Mouse (Mus musculus): ENCODE measurements around the gene Pacsin2.
"Not testable (repeated sequence)": the region's sequence is repeated elsewhere in the genome, so short reads cannot be mapped to it uniquely, and the experiment has no call there.

Gene Pacsin2

GRCm38 (mm10) chr15:83479818-83480217 lies 15.4 kb upstream of the Pacsin2 start:
- no peak for DNase-seq (ENCODE audit: low read depth, low spot score)

GRCm38 (mm10) chr15:83478096-83478495 lies 13.7 kb upstream of the Pacsin2 start:
- DNase-seq (ENCODE audit: low read depth, low spot score): no peak

GRCm38 (mm10) chr15:83476593-83477273 lies 12.3 kb upstream of the Pacsin2 start:
- no peak for DNase-seq (ENCODE audit: low read depth, low spot score)

GRCm38 (mm10) chr15:83474466-83474836 lies 10.0 kb upstream of the Pacsin2 start:
- DNase-seq (ENCODE audit: low read depth, low spot score): peak; percentile 76

- peak; percentile 95 for DNase-seq (ENCODE audit: low read depth, low spot score)
Measured at GRCm38 (mm10) chr15:83473832-83474465, 9.5 kb upstream of the Pacsin2 start.

- DNase-seq (ENCODE audit: low read depth, low spot score): no peak
Measured at GRCm38 (mm10) chr15:83473251-83473650, 8.8 kb upstream of the Pacsin2 start.

GRCm38 (mm10) chr15:83471476-83471875 lies 7.1 kb upstream of the Pacsin2 start:
- DNase-seq (ENCODE audit: low read depth, low spot score): no peak

- no peak for DNase-seq (ENCODE audit: low read depth, low spot score)
Measured at GRCm38 (mm10) chr15:83470443-83470842, 6.0 kb upstream of the Pacsin2 start.

- DNase-seq (ENCODE audit: low read depth, low spot score): no peak
Measured at GRCm38 (mm10) chr15:83469279-83469821, 4.9 kb upstream of the Pacsin2 start.

- peak; percentile 87 for DNase-seq (ENCODE audit: low read depth, low spot score)
Measured at GRCm38 (mm10) chr15:83467232-83467966, 3.0 kb upstream of the Pacsin2 start.

- DNase-seq (ENCODE audit: low read depth, low spot score): no peak
Measured at GRCm38 (mm10) chr15:83466331-83466730, 1.9 kb upstream of the Pacsin2 start.

GRCm38 (mm10) chr15:83464905-83465650 lies 672 bp upstream of the Pacsin2 start:
- DNase-seq (ENCODE audit: low read depth, low spot score): no peak

- DNase-seq (ENCODE audit: low read depth, low spot score): peak; percentile 43
Measured at GRCm38 (mm10) chr15:83463369-83464082, 880 bp downstream of the Pacsin2 start.

GRCm38 (mm10) chr15:83462349-83462748 lies 2.1 kb downstream of the Pacsin2 start:
- not testable (repeated sequence) for DNase-seq (ENCODE audit: low read depth, low spot score)

- no peak for DNase-seq (ENCODE audit: low read depth, low spot score)
Measured at GRCm38 (mm10) chr15:83460891-83461290, 3.5 kb downstream of the Pacsin2 start.

GRCm38 (mm10) chr15:83457541-83457940 lies 6.9 kb downstream of the Pacsin2 start:
- no peak for DNase-seq (ENCODE audit: low read depth, low spot score)

GRCm38 (mm10) chr15:83455637-83456036 lies 8.8 kb downstream of the Pacsin2 start:
- DNase-seq (ENCODE audit: low read depth, low spot score): no peak

- DNase-seq (ENCODE audit: low read depth, low spot score): no peak
Measured at GRCm38 (mm10) chr15:83455034-83455433, 9.4 kb downstream of the Pacsin2 start.

- no peak for DNase-seq (ENCODE audit: low read depth, low spot score)
Measured at GRCm38 (mm10) chr15:83454419-83454818, 10.0 kb downstream of the Pacsin2 start.

GRCm38 (mm10) chr15:83453879-83454278 lies 10.5 kb downstream of the Pacsin2 start:
- no peak for DNase-seq (ENCODE audit: low read depth, low spot score)

- DNase-seq (ENCODE audit: low read depth, low spot score): no peak
Measured at GRCm38 (mm10) chr15:83452219-83452760, 12.1 kb downstream of the Pacsin2 start.

All from 3T3-L1 (cell line).